Mouse (Mus musculus) midbrain, postnatal 0 days (tissue): ENCODE measurements around the gene Skida1. TPM values are rescaled to one million over a fixed set of nuclear protein-coding genes. Genes with fewer than 3 reads are reported as not detected.
A peak's percentile ranks its signal among the peaks of the same experiment; 100 is the strongest.

Experiments
- ATAC-seq: fragments of 200-750 bp; cut with Nextera tagmentation; 2 replicates; pipeline ENCODE4 v1.8.0; 2017; ENCODE audit warnings: moderate number of reproducible peaks, mild to moderate bottlenecking, moderate TSS enrichment, moderate library complexity; ENCODE audit not compliant: low FRiP score
- DNase-seq: peaks from one replicate; pipeline ENCODE4 v3.0.0-alpha.2; 2015; ENCODE audit warnings: low spot score
- H3K27ac ChIP-seq: fragments of 300-500 bp; sonication (generic); 2 replicates; pipeline ENCODE4 v1.5.1; 2014; ENCODE audit warnings: low read depth, mild to moderate bottlenecking, low read length, mixed read lengths
- H3K27me3 ChIP-seq: fragments of 300-500 bp; sonication (generic); 2 replicates; pipeline ENCODE4 v1.6.1; 2014; ENCODE audit warnings: low read length, control low read depth, mixed read lengths; ENCODE audit not compliant: insufficient read depth
- H3K36me3 ChIP-seq: fragments of 300-500 bp; sonication (generic); 2 replicates; pipeline ENCODE4 v1.6.1; 2014; ENCODE audit warnings: low read length, control low read depth, mixed read lengths; ENCODE audit not compliant: insufficient read depth
- H3K4me1 ChIP-seq: fragments of 300-500 bp; sonication (generic); 2 replicates; pipeline ENCODE4 v1.6.1; 2014; ENCODE audit warnings: mild to moderate bottlenecking, control low read depth, antibody characterized with exemption, low read length, mixed read lengths; ENCODE audit not compliant: insufficient read depth
- H3K4me2 ChIP-seq: fragments of 300-500 bp; sonication (generic); 2 replicates; pipeline ENCODE4 v1.6.1; 2014; ENCODE audit warnings: low read depth, mild to moderate bottlenecking, low read length, mixed read lengths; ENCODE audit not compliant: poor library complexity, severe bottlenecking
- H3K4me3 ChIP-seq: fragments of 300-500 bp; sonication (generic); 2 replicates; pipeline ENCODE4 v1.5.1; 2014; ENCODE audit warnings: low read depth, mild to moderate bottlenecking, low read length, moderate library complexity
- H3K9ac ChIP-seq: fragments of 300-500 bp; sonication (generic); replicated peaks from 2 replicates; pipeline ENCODE4 v1.6.1; 2014; ENCODE audit warnings: mild to moderate bottlenecking, low read length, moderate library complexity, mixed read lengths; ENCODE audit not compliant: poor library complexity, severe bottlenecking
- H3K9me3 ChIP-seq: fragments of 300-500 bp; sonication (generic); 2 replicates; pipeline ENCODE4 v1.6.1; 2016; ENCODE audit warnings: low read length, control low read depth
- CTCF ChIP-seq: IDR thresholded peaks from 2 replicates; pipeline ENCODE4 v1.5.1; 2016; ENCODE audit warnings: antibody characterized with exemption, mild to moderate bottlenecking
- WGBS: fragments of 180-500 bp; shearing (Covaris S2); extraction: QIAGEN DNeasy Blood & Tissue Kit; methylation state at CpG from one replicate; pipeline ENCODE4 v1.1.7; 2014; 5-methylcytosine and 5-hydroxymethylcytosine counted together
- polyA plus RNA-seq: library from polyadenylated mRNA; unstranded; fragments of >200 nt; fragmentation: Nextera tagmentation; extraction: Ambion mirVana; gene quantifications from 2 replicates; pipeline ENCODE4 v1.2.1, GENCODE M21; 2015
- total RNA-seq: library from RNA; depleted of rRNA; stranded (reverse); fragments of >200 nt; gene quantifications from 2 replicates; pipeline ENCODE4 v1.2.3, GENCODE M21; 2014

Skida1 gene
- total and polyA plus RNA-seq, 2 experiments from 2014 or later, result 4.3 to 12.1 TPM

GRCm38 (mm10) chr2:18041199-18041885 is 7.5 kb downstream of the Skida1 start:
- TF ChIP-seq CTCF, result no peak
- Histone ChIP-seq H3K4me3 (peak overlapping the region; percentile 7; the same call in 1 of the 2 replicates), H3K4me2 (peak overlapping the region; percentile 45), H3K9ac (peak overlapping the region; percentile 40), H3K4me1 (peaks cover 10% of the 10 kb centered on the region; the same call in 1 of the 2 replicates), H3K27me3 (no peaks in the 10 kb centered on the region), H3K36me3 (no peaks in the 10 kb centered on the region), H3K27ac (peak overlapping the region; percentile 55), H3K9me3 (no peaks in the 10 kb centered on the region)
- 8% methylated on average over 14 of the region's 14 CpGs for WGBS
- DNase-seq, result peak; percentile 63
- peak; percentile 45 for ATAC-seq

- Histone ChIP-seq H3K4me1 (peaks cover 10% of the 10 kb centered on the region; the same call in 1 of the 2 replicates), H3K27ac (peak overlapping the region; percentile 55), H3K9ac (peak overlapping the region; percentile 40)
Observed at GRCm38 (mm10) chr2:18040347-18041160, 8.3 kb downstream of the Skida1 start.

GRCm38 (mm10) chr2:18039566-18040290 is 9.1 kb downstream of the Skida1 start:
- peak overlapping the region; percentile 55; the same call in 1 of the 2 replicates for H3K27ac ChIP-seq
- peaks cover 10% of the 10 kb centered on the region; the same call in 1 of the 2 replicates for H3K4me1 ChIP-seq
- 0 out of 2 replicates have a peak, but pooled peaks have one; percentile 52 for ATAC-seq
- no peak for DNase-seq
- H3K4me3 ChIP-seq, result peak overlapping the region; percentile 8; the same call in 1 of the 2 replicates
- H3K4me2 ChIP-seq, result peak overlapping the region; percentile 45
- H3K9ac ChIP-seq, result peak overlapping the region; percentile 45; the same call in 1 of the 2 replicates
- TF ChIP-seq CTCF, result no peak
- no peaks in the 10 kb centered on the region for H3K36me3 ChIP-seq
- H3K9me3 ChIP-seq, result no peaks in the 10 kb centered on the region
- 9% methylated on average over 46 of the region's 46 CpGs for WGBS
- H3K27me3 ChIP-seq, result no peaks in the 10 kb centered on the region

More at GRCm38 (mm10) chr2:18040347-18041160, 8.3 kb downstream of the Skida1 start:
- TF ChIP-seq CTCF, result no peak
- no peak for DNase-seq
- ATAC-seq, result peak; percentile 35; the same call in 1 of the 2 replicates
- H3K4me3 ChIP-seq, result no peak overlapping the region
- H3K4me2 ChIP-seq, result peak overlapping the region; percentile 45
- H3K9me3 ChIP-seq, result no peaks in the 10 kb centered on the region
- WGBS, result 19% methylated on average over 27 of the region's 27 CpGs
- H3K27me3 ChIP-seq, result no peaks in the 10 kb centered on the region
- H3K36me3 ChIP-seq, result no peaks in the 10 kb centered on the region

GRCm38 (mm10) chr2:18038895-18039371 is 9.9 kb downstream of the Skida1 start:
- Histone ChIP-seq H3K9ac (no peak overlapping the region), H3K4me3 (no peak overlapping the region), H3K9me3 (no peaks in the 10 kb centered on the region), H3K4me2 (no peak overlapping the region; the same call in 1 of the 2 replicates), H3K36me3 (no peaks in the 10 kb centered on the region), H3K4me1 (peaks cover 7% of the 10 kb centered on the region; the same call in 1 of the 2 replicates), H3K27ac (no peak overlapping the region), H3K27me3 (no peaks in the 10 kb centered on the region)
- 51% methylated on average over 10 of the region's 10 CpGs for WGBS
- no peak for DNase-seq
- ATAC-seq, result peak; percentile 21; the same call in 1 of the 2 replicates
- TF ChIP-seq CTCF, result no peak

- no peak for ATAC-seq
- H3K9ac ChIP-seq, result no peak overlapping the region
- H3K4me1 ChIP-seq, result peaks cover 7% of the 10 kb centered on the region; the same call in 1 of the 2 replicates
- H3K9me3 ChIP-seq, result no peaks in the 10 kb centered on the region
- H3K27me3 ChIP-seq, result no peaks in the 10 kb centered on the region
- WGBS, result 61% methylated on average over 3 of the region's 3 CpGs
- no peak overlapping the region for H3K4me3 ChIP-seq
- no peak for DNase-seq
- no peak overlapping the region for H3K4me2 ChIP-seq
- no peak for TF ChIP-seq CTCF
- no peaks in the 10 kb centered on the region for H3K36me3 ChIP-seq
- no peak overlapping the region for H3K27ac ChIP-seq
Observed at GRCm38 (mm10) chr2:18038141-18038752, 10.6 kb downstream of the Skida1 start.
